15 mouse cellular contexts compared by ENCODE assay signal in genomic region chr14:47187261-47187660, GRCm38 (mm10). TPM values are rescaled to one million over a fixed set of nuclear protein-coding genes. Genes with fewer than 3 reads are reported as not detected.
A peak's percentile ranks its signal among the peaks of the same experiment; 100 is the strongest.
DNase-seq lines count a peak whose midpoint lies in the region; ATAC-seq and TF ChIP-seq lines count a peak whose summit lies in the region.
"Had no signal": no experiment of that assay in that cellular context is flagged by ENCODE, and none has a peak within 500 bp of the region (broad histone marks: within the 10 kb centered on the region; RNA-seq: fewer than 3 reads in every experiment).

No protein-coding gene starts in this region.

- no peaks in the 10 kb centered on the region for H3K9me3 ChIP-seq in heart, postnatal 0 days (replicated peaks; ENCODE audit: control insufficient read depth, low read length)
- H3K9me3 ChIP-seq in liver, postnatal 0 days (ENCODE audit: low read length), result no peaks in the 10 kb centered on the region
- no peaks in the 10 kb centered on the region for H3K9me3 ChIP-seq in liver, embryonic 11.5 days (ENCODE audit: control insufficient read depth, low read length)
- H3K9me3 ChIP-seq in forebrain, embryonic 12.5 days, result no peaks in the 10 kb centered on the region
- H3K9me3 ChIP-seq: embryonic facial prominence, embryonic 12.5 days; midbrain, embryonic 10.5 days; neural tube, embryonic 12.5 days had no signal

- H3ac ChIP-seq in myocyte (ENCODE audit: control insufficient read depth, insufficient read length), result no peak overlapping the region

- H3K27me3 ChIP-seq in heart, postnatal 0 days (ENCODE audit: control insufficient read depth, insufficient read depth, low read length), result no peaks in the 10 kb centered on the region
- no peaks in the 10 kb centered on the region for H3K27me3 ChIP-seq in liver, postnatal 0 days (ENCODE audit: insufficient read depth, low read length)
- peaks cover 12% of the 10 kb centered on the region; the same call in 1 of the 2 replicates for H3K27me3 ChIP-seq in liver, embryonic 11.5 days (replicated peaks; ENCODE audit: control insufficient read depth, insufficient read depth, low read length)
- no peaks in the 10 kb centered on the region for H3K27me3 ChIP-seq in myocyte (ENCODE audit: control insufficient read depth, insufficient read depth, insufficient read length)
- H3K27me3 ChIP-seq in forebrain, embryonic 12.5 days, result peaks cover 16% of the 10 kb centered on the region
- H3K27me3 ChIP-seq: CH12.LX had no signal

- DNase-seq in CD4-positive, CD25-positive, alpha-beta regulatory T cell, adult 2 months (ENCODE audit: low read depth, low spot score), result peak; percentile 18
- no peak for DNase-seq in heart, postnatal 0 days (ENCODE audit: low spot score)
- no peak for DNase-seq in heart, postnatal 4 days
- DNase-seq in liver, postnatal 0 days, result no peak
- no peak for DNase-seq in liver, embryonic 11.5 days (ENCODE audit: low spot score)
- DNase-seq: cerebellum, adult 11-12 months had no signal

- H3K4me1 ChIP-seq in heart, postnatal 0 days (ENCODE audit: control insufficient read depth, insufficient read depth), result peaks cover 14% of the 10 kb centered on the region
- H3K4me1 ChIP-seq in liver, postnatal 0 days (ENCODE audit: insufficient read depth), result peaks cover 17% of the 10 kb centered on the region
- peaks cover 10% of the 10 kb centered on the region; the same call in 1 of the 2 replicates for H3K4me1 ChIP-seq in liver, embryonic 11.5 days (replicated peaks; ENCODE audit: control insufficient read depth, insufficient read depth, low read length)
- peaks cover 8% of the 10 kb centered on the region for H3K4me1 ChIP-seq in forebrain, embryonic 12.5 days

- TF ChIP-seq CTCF in heart, postnatal 0 days (IDR thresholded peaks at IDR 0.05; ENCODE audit: low read depth), result no peak
- no peak for TF ChIP-seq CTCF in liver, postnatal 0 days (IDR thresholded peaks at IDR 0.05; ENCODE audit: low read depth)

- ATAC-seq in CD4-positive, CD25-positive, alpha-beta regulatory T cell, adult 4 months, result no peak
- ATAC-seq in heart, postnatal 0 days (ENCODE audit: insufficient read depth, low read depth), result no peak
- no peak for ATAC-seq in liver, postnatal 0 days
- no peak for ATAC-seq in liver, embryonic 11.5 days (replicated peaks; ENCODE audit: low FRiP score)
- ATAC-seq in forebrain, embryonic 12.5 days (ENCODE audit: low FRiP score), result no peak
- ATAC-seq: forebrain, embryonic 16.5 days had no signal

- peaks cover 5% of the 10 kb centered on the region for H3K79me2 ChIP-seq in myocyte (ENCODE audit: control insufficient read depth, insufficient read depth)

- 71% methylated on average over 1 of the region's 1 CpGs for WGBS in heart, postnatal 0 days
- WGBS in liver, postnatal 0 days (ENCODE audit: insufficient replicate concordance), result 61% methylated on average over 1 of the region's 1 CpGs
- 57% methylated on average over 1 of the region's 1 CpGs for WGBS in liver, embryonic 11.5 days
- 11% methylated on average over 1 of the region's 1 CpGs for WGBS in forebrain, embryonic 12.5 days

- TF ChIP-seq EP300 in heart, postnatal 0 days (IDR thresholded peaks at IDR 0.05; ENCODE audit: low read depth), result no peak
- no peak for TF ChIP-seq EP300 in liver, postnatal 0 days (IDR thresholded peaks at IDR 0.05; ENCODE audit: low read depth)

- H3K4me3 ChIP-seq in heart, postnatal 0 days (ENCODE audit: low read depth, low read length), result 0 out of 2 replicates have a peak overlapping the region, but pooled peaks have one; percentile 76
- peak overlapping the region; percentile 79 for H3K4me3 ChIP-seq in liver, postnatal 0 days (ENCODE audit: low read depth, low read length)
- H3K4me3 ChIP-seq in liver, embryonic 11.5 days (ENCODE audit: low read depth, low read length), result no peak overlapping the region
- H3K4me3 ChIP-seq in myocyte, result peak overlapping the region; percentile 51
- no peak overlapping the region for H3K4me3 ChIP-seq in forebrain, embryonic 12.5 days (replicated peaks)
- H3K4me3 ChIP-seq: embryonic facial prominence, embryonic 12.5 days; neural tube, embryonic 12.5 days had no signal

- peak overlapping the region; percentile 93 for H3K4me2 ChIP-seq in heart, postnatal 0 days (ENCODE audit: low read depth, low read length)
- peak overlapping the region; percentile 91 for H3K4me2 ChIP-seq in liver, postnatal 0 days (ENCODE audit: low read depth, low read length)
- no peak overlapping the region for H3K4me2 ChIP-seq in liver, embryonic 11.5 days
- peak overlapping the region; percentile 64 for H3K4me2 ChIP-seq in myocyte (ENCODE audit: low read depth)
- no peak overlapping the region for H3K4me2 ChIP-seq in forebrain, embryonic 12.5 days
- H3K4me2 ChIP-seq: embryonic facial prominence, embryonic 12.5 days had no signal

- H3K9ac ChIP-seq in heart, postnatal 0 days (replicated peaks; ENCODE audit: low read depth, low read length), result no peak overlapping the region
- no peak overlapping the region for H3K9ac ChIP-seq in liver, postnatal 0 days (replicated peaks)
- no peak overlapping the region for H3K9ac ChIP-seq in liver, embryonic 11.5 days (ENCODE audit: low read depth, low read length)
- no peak overlapping the region for H3K9ac ChIP-seq in forebrain, embryonic 12.5 days
- H3K9ac ChIP-seq: embryonic facial prominence, embryonic 12.5 days; hindbrain, embryonic 14.5 days; neural tube, embryonic 12.5 days had no signal

- H3K36me3 ChIP-seq in heart, postnatal 0 days (replicated peaks; ENCODE audit: control insufficient read depth, insufficient read depth, low read length), result no peaks in the 10 kb centered on the region
- H3K36me3 ChIP-seq in liver, postnatal 0 days (replicated peaks; ENCODE audit: insufficient read depth, low read length), result no peaks in the 10 kb centered on the region
- no peaks in the 10 kb centered on the region for H3K36me3 ChIP-seq in liver, embryonic 11.5 days (ENCODE audit: control insufficient read depth, insufficient read depth, low read length)
- H3K36me3 ChIP-seq in myocyte (ENCODE audit: control insufficient read depth, insufficient read depth), result no peaks in the 10 kb centered on the region
- H3K36me3 ChIP-seq in forebrain, embryonic 12.5 days (replicated peaks), result no peaks in the 10 kb centered on the region
- H3K36me3 ChIP-seq: embryonic facial prominence, embryonic 12.5 days; midbrain, embryonic 10.5 days; neural tube, embryonic 12.5 days had no signal

- peak overlapping the region; percentile 25; the same call in 1 of the 2 replicates for H3K27ac ChIP-seq in heart, postnatal 0 days (ENCODE audit: low read depth)
- no peak overlapping the region for H3K27ac ChIP-seq in liver, postnatal 0 days (ENCODE audit: low read depth)
- H3K27ac ChIP-seq in liver, embryonic 11.5 days (ENCODE audit: low read depth, low read length), result no peak overlapping the region
- H3K27ac ChIP-seq in forebrain, embryonic 12.5 days, result no peak overlapping the region
- H3K27ac ChIP-seq: embryonic facial prominence, embryonic 12.5 days; hindbrain, embryonic 14.5 days; midbrain, embryonic 10.5 days; neural tube, embryonic 12.5 days had no signal

- no peak for TF ChIP-seq POLR2A in myocyte (IDR thresholded peaks at IDR 0.05; ENCODE audit: insufficient read length, low read depth)

TF ChIP-seq in myocyte, 11 proteins besides CTCF, POLR2A, EP300 and RAD21:
- no peak for TF ChIP-seq TCF3 (IDR thresholded peaks at IDR 0.05; ENCODE audit: insufficient read length, low read depth)
- no peak for TF ChIP-seq MYOG (IDR thresholded peaks at IDR 0.05; ENCODE audit: control insufficient read depth in 1 of 3, insufficient read depth in 1 of 3, insufficient read length in 2 of 3, low read depth in 2 of 3)
- no peak for TF ChIP-seq REST (IDR thresholded peaks at IDR 0.05; ENCODE audit: insufficient read depth, insufficient read length)
- TF ChIP-seq USF1 (IDR thresholded peaks at IDR 0.05; ENCODE audit: low read depth), result no peak
- no peak for TF ChIP-seq POLR2AphosphoS2 (IDR thresholded peaks at IDR 0.05; ENCODE audit: insufficient read length, low read depth)
- TF ChIP-seq CEBPB (IDR thresholded peaks at IDR 0.05; ENCODE audit: insufficient read depth, poor library complexity, severe bottlenecking), result no peak
- TF ChIP-seq MYOD1 (IDR thresholded peaks at IDR 0.05; ENCODE audit: control insufficient read depth in 1 of 3, insufficient read length in 2 of 3, low read depth in 2 of 3), result no peak
- no peak for TF ChIP-seq SRF (IDR thresholded peaks at IDR 0.05; ENCODE audit: control insufficient read depth, insufficient read length, low read depth)
- TF ChIP-seq MAX (IDR thresholded peaks at IDR 0.05; ENCODE audit: low read depth), result no peak
- TF ChIP-seq E2F4 (IDR thresholded peaks at IDR 0.05; ENCODE audit: insufficient read depth), result no peak
- no peak for TF ChIP-seq TCF12 (IDR thresholded peaks at IDR 0.05; ENCODE audit: insufficient read depth, poor library complexity, severe bottlenecking)

RNA-seq across cellular contexts. Expression of gene Gch1, which starts 2.0 kb away (rescaled TPM):
- polyA plus RNA-seq in CD4-positive, CD25-positive, alpha-beta regulatory T cell, adult 4 months (2017; shearing (Covaris generic)), result 1 to 10 TPM; 1.5 to 2.2 TPM
- total RNA-seq in heart, postnatal 0 days (2014; rRNA removed; ENCODE audit: low replicate concordance), result 7.4 and 10.2 TPM in 2 replicates
- polyA plus RNA-seq in heart, postnatal 0 days (2015; fragmentation: Nextera tagmentation; extraction: Ambion mirVana), result 4.3 and 5.6 TPM in 2 replicates
- 1 to 10 TPM; 7.4 TPM for total RNA-seq in heart, postnatal 4 days (2021)
- polyA plus RNA-seq in liver, postnatal 0 days (2015; fragmentation: Nextera tagmentation; extraction: Ambion mirVana), result 29.6 and 38.3 TPM in 2 replicates
- 3.4 TPM in 2 replicates for polyA plus RNA-seq in liver, embryonic 11.5 days (2014; fragmentation: Nextera tagmentation; extraction: Ambion mirVana)
- polyA plus RNA-seq in myocyte (2012; fragmentation: generic; extraction: Trizol), result 15.0 TPM
- 1.4 and 1.6 TPM in 2 replicates for polyA plus RNA-seq in forebrain, embryonic 12.5 days (2016; fragmentation: Nextera tagmentation; extraction: Ambion mirVana)

Comparison
In these comparisons a context has a peak if more than half of its experiments do, and no peak if none do; other contexts are left out.
1. H3K4me2 ChIP-seq: peak in heart, postnatal 0 days (single experiment), liver, postnatal 0 days (single experiment) and myocyte (single experiment); none in liver, embryonic 11.5 days (single experiment) and forebrain, embryonic 12.5 days (single experiment).
2. H3K4me3 ChIP-seq: peak in heart, postnatal 0 days (single experiment), liver, postnatal 0 days (single experiment) and myocyte (single experiment); none in liver, embryonic 11.5 days (single experiment) and forebrain, embryonic 12.5 days (single experiment).